Mouse (Mus musculus): ENCODE measurements around the gene Ttc9.

The Ttc9 gene

GRCm38 (mm10) chr12:81630915-81631660 is at the start of gene Ttc9:
TSS of gene Ttc9 (plus strand) at chr12:81631249.
- DNase-seq (ENCODE audit: low read depth, low spot score): peak; percentile 42

DNA sequence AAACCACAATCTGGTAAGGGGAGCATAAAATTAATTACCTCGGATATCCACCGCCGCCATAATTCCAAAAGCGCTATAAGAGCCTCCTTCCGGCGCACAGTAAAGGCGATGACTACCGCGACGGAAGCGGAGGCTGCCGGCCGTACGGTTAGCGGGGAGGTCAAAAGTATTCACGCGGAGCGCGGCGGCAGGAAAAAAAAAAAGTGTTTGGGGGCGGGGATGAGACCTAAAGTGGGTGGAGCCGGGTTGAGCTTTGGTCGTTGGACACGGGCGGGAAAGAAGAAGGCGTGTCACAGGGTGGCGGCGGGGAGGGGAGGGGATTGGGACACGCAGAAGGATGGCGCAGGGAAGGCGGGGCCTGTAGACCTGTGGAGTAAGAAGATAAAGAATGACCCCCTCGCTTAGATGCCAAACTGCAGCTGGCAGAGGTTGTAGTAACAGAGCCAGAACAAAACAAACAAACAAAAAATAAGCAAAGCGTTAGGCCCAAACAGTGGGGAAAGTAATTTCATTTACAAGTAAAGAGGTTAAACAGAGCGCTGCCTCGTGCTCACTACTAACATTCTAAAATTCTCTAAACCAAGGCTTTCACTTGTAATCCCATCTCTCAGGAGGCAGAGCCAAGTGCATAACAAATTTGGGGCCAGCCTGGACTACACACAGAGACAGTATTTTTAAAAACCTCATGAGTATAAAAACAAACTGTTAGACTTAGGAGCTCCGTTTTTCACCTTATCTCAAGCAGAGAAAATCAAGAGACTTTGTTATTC is 36.0 kb upstream of the Ttc9 start, which contains the start of gene Med6:
Gene Med6 (minus strand): TSS at position 107 of the 770 bp plus-strand sequence.
- peak; percentile 96 for DNase-seq (ENCODE audit: low read depth, low spot score)

- DNase-seq (ENCODE audit: low read depth, low spot score): no peak
These were observed 34.3 kb upstream of the Ttc9 start for GRCm38 (mm10) chr12:81596547-81597262.

- no peak for DNase-seq (ENCODE audit: low read depth, low spot score)
These were observed 25.9 kb upstream of the Ttc9 start for GRCm38 (mm10) chr12:81604995-81605784.

DNA sequence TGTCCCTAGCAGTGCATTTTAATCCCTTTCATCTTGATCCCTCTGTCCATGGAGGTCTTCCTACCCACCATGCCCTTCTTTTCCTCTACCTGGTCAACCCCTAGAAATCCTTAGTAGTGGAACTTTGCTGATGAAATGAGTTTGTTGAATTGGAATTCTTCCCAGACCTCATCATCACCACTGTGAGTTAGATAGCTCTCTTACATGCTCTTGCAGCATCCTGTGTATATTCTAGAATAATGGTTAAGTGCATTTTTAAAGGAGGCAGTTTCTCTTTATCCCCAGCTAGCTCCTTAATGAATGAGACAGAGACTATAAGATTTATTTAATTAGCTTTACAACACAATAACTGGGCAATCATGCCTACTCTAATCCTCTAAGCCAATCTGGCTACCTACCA is 21.6 kb upstream of the Ttc9 start:
- no peak for DNase-seq (ENCODE audit: low read depth, low spot score)

DNA sequence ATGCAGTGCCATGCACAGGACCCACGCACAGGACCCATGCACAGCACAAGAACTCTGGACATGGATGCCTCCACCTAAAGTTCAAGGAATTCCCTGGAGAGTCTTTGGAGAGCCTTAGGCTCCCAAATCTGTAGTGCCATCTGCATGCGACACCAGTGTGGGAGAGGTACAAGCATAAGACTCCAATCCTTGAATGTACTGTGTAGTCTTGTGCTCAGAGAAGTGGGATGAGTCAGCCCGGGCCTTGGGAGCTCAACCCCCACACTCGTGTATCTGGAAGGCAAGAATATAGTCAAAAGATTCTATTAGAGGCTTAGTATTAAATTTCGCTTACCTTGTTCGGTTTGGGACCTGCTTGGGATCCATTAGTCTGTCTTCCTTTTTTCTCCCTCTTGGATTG is 15.2 kb upstream of the Ttc9 start:
- DNase-seq (ENCODE audit: low read depth, low spot score): no peak

- no peak for DNase-seq (ENCODE audit: low read depth, low spot score)
These were observed 14.1 kb upstream of the Ttc9 start for GRCm38 (mm10) chr12:81616980-81617379.

- DNase-seq (ENCODE audit: low read depth, low spot score): peak; percentile 74
These were observed 11.7 kb upstream of the Ttc9 start for GRCm38 (mm10) chr12:81619302-81619701.

DNA sequence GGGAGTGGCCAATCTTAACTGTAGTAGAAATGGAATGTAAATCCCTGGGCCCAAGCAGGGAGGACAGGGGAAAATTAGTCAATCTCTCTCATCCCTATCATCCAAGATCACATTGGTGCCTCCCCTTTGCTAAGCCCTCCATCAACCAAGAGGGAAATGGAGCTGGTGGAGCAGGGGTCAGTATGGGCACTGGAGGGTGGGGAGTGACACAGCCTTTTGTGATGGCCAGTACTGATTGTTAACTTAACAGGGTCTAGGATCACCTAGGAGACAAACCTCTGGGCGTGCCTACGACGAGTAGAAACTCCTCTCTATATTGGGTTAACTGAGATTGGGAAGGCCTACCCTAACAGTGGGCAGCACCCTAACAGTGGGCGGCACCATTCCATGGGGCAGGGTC is 7.7 kb upstream of the Ttc9 start:
- no peak for DNase-seq (ENCODE audit: low read depth, low spot score)

- no peak for DNase-seq (ENCODE audit: low read depth, low spot score)
These were observed 4.7 kb upstream of the Ttc9 start for GRCm38 (mm10) chr12:81626226-81626861.

DNA sequence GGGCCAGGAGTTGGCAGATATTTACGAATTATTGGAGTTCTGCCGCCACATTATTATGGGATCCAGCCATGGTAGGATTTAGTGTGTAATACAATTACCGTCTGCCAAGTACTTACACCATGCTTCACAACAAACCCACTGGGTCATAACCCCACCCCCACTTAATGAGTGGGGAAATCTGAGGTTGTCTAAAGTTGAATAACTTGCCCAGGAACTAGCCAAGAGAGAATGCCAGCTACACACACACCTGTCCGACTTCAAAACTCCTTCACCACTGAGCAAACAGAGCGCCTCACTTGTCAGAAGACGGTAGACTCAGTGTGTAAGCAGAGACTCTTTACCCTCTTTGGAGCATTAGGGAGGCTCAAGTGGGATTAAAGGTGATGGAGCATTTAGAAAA is 3.6 kb upstream of the Ttc9 start:
- DNase-seq (ENCODE audit: low read depth, low spot score): no peak

DNA sequence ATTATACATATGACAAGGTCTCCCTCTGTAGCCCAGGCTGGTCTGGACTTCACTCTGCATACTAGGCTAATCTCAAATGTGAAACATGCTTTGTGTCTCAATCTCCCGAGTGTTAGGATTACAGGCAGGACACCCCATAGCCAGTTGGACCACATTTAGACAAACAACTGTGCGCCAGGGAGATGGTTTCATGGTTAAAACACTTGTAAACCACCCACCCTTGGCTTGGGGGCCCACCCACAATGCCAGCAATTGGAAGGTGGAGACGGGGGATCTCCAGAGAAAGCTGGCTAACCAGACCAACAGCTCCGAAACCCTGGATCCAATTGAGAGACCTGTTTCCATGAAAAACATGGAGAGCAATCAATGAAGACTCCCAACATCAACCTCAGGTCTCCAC is 3.0 kb upstream of the Ttc9 start:
- DNase-seq (ENCODE audit: low read depth, low spot score): no peak

- DNase-seq (ENCODE audit: low read depth, low spot score): no peak
These were observed 532 bp upstream of the Ttc9 start for GRCm38 (mm10) chr12:81630520-81630914.

- DNase-seq (ENCODE audit: low read depth, low spot score): no peak
These were observed 782 bp downstream of the Ttc9 start for GRCm38 (mm10) chr12:81631661-81632401.

DNA sequence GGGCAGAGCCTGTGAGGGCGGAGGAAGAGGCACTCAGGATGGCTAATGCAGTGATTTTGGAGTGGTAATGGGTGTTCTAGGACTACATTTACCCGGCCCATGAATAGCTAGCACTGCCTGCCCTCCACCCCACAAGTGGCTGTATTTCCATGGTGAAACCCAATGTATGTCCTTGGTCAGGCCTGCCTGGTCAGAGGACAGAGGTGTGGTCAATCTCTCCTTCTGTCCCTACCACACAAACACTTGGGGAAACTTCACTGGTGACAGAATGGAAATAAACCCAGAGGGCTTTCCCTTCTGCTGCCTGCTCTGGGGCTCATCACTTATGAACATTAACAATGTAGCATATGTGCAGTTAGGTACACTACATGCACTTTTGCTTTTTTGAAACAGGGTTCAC is 2.2 kb downstream of the Ttc9 start:
- no peak for DNase-seq (ENCODE audit: low read depth, low spot score)

DNA sequence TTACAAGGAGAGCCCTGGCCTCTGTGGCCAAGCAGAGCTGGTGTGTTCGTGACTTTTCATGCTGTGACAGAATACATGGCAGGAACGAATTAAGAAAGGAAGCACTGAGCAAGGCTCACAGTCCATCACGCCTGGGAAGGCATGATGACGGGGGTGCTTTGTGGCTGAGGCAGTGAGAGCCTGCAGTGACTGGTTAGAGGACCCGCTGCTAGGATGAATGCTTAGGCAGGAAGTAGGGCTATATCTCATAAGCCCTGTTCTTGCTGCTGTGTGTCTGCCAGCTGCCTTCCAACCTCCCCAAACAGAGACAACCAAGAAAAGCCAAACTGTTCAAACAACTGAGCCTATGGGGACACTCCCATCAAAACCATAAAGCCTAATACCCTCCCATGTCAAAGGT is 9.6 kb downstream of the Ttc9 start:
- DNase-seq (ENCODE audit: low read depth, low spot score): no peak

GRCm38 (mm10) chr12:81642361-81643082 is 11.5 kb downstream of the Ttc9 start:
- DNase-seq (ENCODE audit: low read depth, low spot score): no peak

DNA sequence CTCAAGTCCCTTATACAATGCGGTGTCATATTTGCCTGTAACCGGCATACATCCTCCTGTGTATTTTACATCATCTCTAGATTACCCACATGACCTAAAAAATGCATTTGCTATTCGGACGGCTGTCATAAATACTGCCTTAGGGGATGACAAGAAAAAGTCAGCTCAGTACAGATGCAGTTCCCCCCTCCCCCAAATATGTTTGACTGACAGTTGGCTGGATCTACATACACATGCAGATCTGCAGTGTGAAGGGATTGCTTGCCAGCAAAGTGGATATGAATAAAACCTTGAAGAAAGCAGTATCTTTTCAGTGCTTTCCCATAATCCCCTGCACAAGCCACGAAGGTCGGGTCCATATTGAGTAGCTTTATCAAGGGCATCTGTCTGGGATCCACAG is 15.8 kb downstream of the Ttc9 start:
- no peak for DNase-seq (ENCODE audit: low read depth, low spot score)

GRCm38 (mm10) chr12:81653344-81653743 is 22.3 kb downstream of the Ttc9 start:
- DNase-seq (ENCODE audit: low read depth, low spot score): no peak

DNA sequence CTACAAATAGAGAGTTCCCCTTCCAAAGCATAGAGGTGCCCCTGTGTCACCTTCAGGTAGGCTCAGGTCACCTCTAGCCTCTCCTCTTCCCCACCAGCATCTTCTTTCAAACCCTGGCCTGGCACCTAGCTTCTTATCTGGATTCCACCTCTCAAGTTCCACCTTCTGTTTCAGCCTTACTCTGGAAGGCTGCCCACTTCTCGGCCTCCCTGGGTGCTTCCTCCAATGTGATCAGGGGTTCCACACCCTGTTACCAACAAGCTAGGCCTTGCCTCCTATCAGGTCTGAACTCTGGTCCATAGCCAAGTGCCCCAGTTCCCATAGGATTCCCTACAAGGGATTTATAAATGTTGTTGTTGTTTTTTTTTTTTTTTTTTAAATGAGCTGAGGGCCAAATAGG is 26.3 kb downstream of the Ttc9 start:
- no peak for DNase-seq (ENCODE audit: low read depth, low spot score)

Data from retina, postnatal 7 days (tissue).